Mouse (Mus musculus) layer of hippocampus, postnatal 36 days (tissue): ENCODE measurements at regions not wholly inside any gene's neighbourhood (a gene's known extent, or its start where the extent isn't known, plus 50 kb on each side); places are given as distances from the start of the nearest gene placed in this dataset.
"Not testable (repeated sequence)": the region's sequence is repeated elsewhere in the genome, so short reads cannot be mapped to it uniquely, and the experiment has no call there.

Experiments used
- DNase-seq, 2 experiments: peaks; one replicate each; pipeline ENCODE4 v3.0.0; 2022

DNA sequence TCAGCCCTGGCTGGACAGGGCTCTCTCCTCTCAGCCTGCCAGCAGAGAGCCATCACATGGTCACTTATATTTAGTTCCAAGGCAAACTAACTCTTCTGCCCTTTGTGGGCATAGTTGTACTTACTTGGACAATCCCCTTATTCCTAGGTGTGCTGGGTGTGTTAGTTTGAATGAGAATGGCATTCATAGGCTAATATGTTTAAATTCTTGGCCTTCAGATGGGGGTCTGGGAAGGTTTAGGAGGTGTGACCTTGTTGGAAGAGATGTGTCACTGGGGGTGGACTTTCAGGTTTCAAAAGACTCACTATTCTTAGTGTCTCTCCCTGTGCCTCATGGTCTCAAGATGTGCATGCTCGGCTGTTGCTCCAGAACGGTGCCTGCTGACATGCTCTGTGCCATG lies 250.5 kb upstream of the Myo3a start:
- DNase-seq, result no peak

- no peak for DNase-seq
These were observed 247.1 kb upstream of the Myo3a start for GRCm38 (mm10) chr2:21980177-21980576.

- peak in 1 of 2 experiments; percentile 12 for DNase-seq
These were observed 202.9 kb upstream of the Myo3a start for GRCm38 (mm10) chr2:22024438-22024837.

DNA sequence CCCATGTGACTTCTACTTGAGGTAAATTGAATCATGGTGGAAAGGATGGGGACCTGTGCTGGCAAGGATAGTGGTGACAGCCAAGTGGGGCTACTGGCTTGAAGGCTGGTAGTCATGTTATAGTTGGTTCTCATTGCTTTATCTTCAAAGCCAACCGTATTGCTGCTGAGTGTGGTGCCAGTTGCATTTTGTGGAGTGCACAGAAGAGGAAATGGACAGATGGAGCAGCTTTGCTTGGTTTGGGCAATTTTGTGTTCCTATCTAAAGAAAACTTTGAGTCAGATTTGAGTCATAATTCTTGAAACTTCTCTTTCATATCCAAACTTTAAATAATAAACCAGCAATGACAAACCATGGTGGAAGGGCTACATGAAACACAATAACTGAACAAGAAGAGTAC lies 200.5 kb upstream of the Myo3a start:
- DNase-seq, result no peak

DNA sequence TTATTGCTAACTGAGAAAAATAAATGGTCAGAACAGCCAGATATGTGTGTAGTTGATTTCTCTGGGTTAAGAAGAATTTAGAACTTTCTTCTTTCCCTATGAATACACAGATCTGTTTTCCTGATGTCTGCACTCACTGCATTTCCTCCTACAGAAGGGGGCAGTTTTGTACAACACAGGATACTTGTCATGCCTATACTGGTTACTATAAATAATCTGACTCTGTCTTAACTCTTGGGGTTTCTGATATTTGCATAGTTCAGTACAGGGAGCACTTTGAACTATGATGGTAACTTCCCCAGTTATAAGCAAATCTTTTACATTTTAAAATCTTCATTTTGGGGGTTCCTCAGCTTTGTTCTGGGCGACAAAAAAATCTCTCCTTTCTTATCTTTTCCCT lies 198.7 kb upstream of the Myo3a start:
- DNase-seq, result no peak

DNA sequence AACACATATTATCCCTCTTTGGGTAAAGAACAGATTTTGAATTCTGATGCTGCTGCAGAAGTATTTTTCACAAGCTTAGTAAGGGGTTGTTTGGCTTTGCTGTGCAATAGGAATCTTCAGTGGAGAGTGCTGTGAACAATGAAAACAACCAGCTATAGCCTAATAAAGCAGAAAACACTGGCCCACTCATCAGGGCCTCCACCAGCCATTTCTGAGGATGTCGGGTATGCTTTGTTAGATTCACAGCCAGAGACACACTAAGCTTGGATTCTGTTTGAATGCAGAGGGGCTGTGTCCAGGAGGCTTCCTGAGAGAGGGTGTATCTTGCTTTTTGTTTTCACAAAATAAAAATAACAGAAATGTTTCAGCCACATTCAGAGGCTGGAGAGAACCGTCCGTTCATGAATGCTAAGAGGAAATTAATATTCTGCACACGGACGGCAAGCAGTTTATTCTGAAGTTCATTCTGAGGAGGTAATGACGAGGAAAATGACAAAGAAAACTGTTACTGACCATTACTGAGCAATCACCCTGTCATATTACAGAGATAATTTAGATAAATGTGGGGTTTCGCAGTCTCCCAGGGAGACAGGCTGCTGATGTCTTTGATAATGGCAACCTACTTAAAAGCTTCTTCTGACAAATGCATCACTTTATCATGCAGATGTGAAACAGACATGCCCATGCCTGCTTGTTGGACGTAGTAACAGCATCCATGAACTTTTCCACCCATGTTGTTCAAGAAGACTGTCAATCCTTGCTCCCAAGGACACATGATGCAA lies 198.1 kb upstream of the Myo3a start:
- DNase-seq, result no peak

GRCm38 (mm10) chr2:22029804-22030194 lies 197.5 kb upstream of the Myo3a start:
- DNase-seq, result no peak

DNA sequence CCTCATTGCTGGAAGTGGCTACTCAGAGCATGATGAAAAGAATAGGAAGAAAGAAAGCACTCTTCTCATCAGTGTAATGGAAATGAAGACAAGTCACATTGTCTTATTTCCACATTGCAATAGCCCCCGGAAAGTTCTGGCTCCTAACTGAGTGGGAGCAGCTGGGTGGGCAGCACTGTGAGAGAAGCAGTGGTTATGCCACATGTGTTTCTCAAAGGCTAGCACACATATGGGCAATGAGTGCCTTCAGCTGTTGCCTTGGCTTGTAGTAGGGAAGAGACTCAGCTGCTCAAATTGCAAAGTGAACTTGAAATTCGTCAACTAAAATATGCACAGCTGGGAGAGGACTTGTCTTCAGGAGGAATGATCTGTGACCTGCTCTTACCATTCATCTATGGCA lies 190.5 kb upstream of the Myo3a start:
- no peak for DNase-seq

DNA sequence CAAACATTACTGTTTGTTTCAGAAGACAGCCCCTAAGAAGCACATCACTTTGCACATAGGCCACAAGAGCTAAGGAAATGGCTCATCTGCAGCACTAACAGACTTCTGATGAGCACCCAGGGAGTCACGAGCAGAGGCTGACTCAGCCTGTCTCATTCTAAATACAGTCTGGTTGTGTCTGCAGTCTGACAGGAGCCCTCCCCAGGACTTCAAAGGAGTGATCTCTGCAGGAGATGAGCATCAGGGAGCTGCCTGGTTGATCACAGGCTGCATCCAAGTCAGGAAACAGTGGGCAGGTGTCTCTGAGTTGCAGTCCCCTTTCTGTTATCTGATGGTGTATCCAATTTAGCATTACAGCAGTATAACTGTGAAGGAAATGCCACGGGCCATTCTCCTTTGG lies 188.5 kb upstream of the Myo3a start:
- DNase-seq, result no peak

- not testable (repeated sequence) for DNase-seq
These were observed 183.4 kb upstream of the Myo3a start for GRCm38 (mm10) chr2:22043937-22044336.

DNA sequence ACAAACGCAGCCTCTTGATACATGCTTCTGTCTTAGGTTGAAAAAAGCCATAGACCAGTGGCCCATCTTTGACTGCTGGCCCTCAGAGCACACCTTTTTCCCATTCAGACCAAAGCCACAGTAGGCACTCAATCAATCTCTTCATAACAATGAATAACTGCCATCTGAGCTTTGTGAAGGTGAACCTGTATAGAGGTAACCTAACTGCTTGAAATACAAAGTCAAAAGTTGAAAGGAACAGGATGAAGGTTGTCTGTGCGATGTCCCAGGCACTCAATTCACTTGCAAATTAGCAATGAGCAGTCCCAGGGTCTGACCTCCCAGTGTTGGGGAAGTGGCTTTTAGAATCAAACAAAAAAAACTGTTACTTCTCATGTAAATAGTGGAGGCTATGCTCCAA lies 182.4 kb upstream of the Myo3a start:
- no peak for DNase-seq

GRCm38 (mm10) chr2:22047465-22047864 lies 179.8 kb upstream of the Myo3a start:
- DNase-seq, result peak in 1 of 2 experiments; percentile 6

DNA sequence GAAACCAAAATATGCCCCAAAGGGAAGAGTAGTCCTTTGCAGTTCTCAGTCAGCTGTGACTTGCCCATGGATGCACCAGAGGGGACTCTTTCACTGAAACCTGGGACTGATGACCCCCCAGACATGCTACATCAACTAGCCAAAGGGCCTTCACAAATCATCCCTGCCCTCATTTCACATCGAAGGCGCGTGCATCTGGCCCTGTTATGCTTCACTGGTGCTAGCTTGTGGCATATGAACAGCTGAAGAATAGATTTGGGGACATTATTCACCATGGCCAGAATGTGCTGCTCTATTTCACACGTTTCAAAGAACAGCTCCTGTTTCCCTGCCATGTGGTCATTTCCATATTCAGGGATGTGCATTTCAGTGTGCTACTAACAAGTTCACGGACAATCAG lies 160.8 kb upstream of the Myo3a start:
- no peak for DNase-seq

- DNase-seq, result no peak
These were observed 130.5 kb upstream of the Myo3a start for GRCm38 (mm10) chr2:22096848-22097247.

DNA sequence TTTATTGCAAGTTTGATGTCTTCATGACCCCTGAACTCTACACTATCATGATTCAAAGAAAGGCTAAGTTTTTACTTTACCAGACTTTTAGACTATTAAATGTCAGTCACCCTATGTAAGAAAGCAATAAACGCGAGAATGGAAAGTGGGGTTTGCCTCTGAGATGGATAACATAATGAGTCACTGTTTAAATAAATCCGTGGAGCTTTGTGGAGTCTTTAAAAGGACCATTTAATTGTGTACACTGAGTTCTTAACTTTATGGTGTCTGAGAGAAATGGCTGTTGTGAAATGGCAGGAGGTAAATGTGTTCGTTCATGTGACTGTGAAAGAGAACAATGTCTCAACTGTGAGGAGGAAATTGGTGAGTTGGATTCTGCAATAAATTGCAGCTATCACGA lies 122.2 kb upstream of the Myo3a start:
- no peak for DNase-seq

DNA sequence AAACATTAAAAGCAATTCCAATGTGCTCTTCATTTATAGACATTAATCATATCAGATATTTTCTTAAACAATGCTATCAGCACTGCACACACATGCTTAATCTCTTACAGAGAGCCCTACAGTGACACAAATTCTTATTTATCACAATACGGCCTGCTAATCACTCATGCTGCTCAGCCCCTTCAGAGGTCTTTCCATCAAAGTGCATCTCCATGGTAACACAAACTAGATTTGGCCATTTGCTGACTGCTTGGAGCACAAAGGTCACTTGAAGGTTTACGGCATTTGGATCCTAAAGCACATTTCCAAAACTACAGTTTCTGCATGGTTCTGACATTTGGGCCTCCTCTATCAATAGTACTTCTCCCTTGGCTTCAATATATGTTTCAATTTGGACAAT lies 77.6 kb upstream of the Myo3a start:
- no peak for DNase-seq

DNA sequence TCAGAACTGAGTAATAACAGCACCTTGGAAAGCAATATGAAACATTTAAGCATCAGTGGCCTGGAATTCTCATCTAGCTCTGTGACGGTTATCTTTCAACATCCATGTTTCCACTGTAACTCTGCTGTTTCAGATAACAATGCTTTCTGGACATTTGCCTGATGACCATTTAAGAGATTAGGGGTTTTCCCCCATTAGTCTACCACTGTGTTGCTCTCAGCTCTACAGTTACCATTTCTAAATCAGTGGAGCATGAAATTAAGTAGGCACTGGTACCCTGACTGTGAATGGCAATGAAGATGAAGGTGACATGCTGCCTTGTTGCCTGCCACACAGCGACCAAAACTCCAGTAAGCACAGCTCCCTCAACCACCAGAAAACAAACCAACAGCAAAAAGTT lies 70.7 kb upstream of the Myo3a start:
- no peak for DNase-seq

- DNase-seq, result no peak
These were observed 61.9 kb upstream of the Myo3a start for GRCm38 (mm10) chr2:22165443-22165842.

DNA sequence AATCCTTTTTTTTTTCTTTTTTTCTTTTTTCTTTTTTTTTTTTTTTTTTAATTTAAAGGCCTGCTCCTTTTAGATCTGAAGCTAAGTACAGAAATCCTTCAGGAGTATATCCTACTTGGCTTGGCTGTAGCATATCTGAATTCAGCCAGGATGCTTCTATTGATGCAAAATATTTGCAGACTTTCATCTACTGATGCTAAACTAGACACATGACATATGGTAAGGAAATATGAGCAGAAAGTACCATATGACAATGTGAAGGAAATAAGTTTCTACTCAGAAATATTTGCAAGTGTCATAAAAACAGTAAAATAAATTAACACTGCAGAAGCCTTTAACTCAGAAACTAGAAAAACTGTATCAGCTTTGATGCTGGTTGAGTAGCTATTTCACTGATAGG lies 61.4 kb upstream of the Myo3a start:
- DNase-seq, result no peak
